Mouse (Mus musculus) lung, adult 2 months (tissue): ENCODE results near the gene Tbx3.

Experiments used
- CTCF ChIP-seq: fragments of 200-500 bp; IDR thresholded peaks from 2 replicates; pipeline ENCODE4 v1.5.1; 2011; ENCODE audit warnings: mild to moderate bottlenecking, low read length, control low read depth; ENCODE audit not compliant: insufficient read depth
- POLR2A ChIP-seq: fragments of 200-500 bp; IDR thresholded peaks from 2 replicates; pipeline ENCODE4 v1.6.1; 2011; ENCODE audit warnings: low read depth, mild to moderate bottlenecking, control low read depth, low read length, borderline replicate concordance; ENCODE audit errors: extremely low read depth

GRCm38 (mm10) chr5:119641094-119641493 is 29.4 kb upstream of the Tbx3 start:
- no peak for TF ChIP-seq POLR2A
- no peak for TF ChIP-seq CTCF
